Mouse (Mus musculus) liver, embryonic 16.5 days (tissue): ENCODE measurements at regions not wholly inside any gene's neighbourhood (a gene's known extent, or its start where the extent isn't known, plus 50 kb on each side); places are given as distances from the start of the nearest gene placed in this dataset.

Experiments
- ATAC-seq: fragments of 200-750 bp; cut with Nextera tagmentation; 2 replicates; pipeline ENCODE4 v1.8.0; 2017; ENCODE audit warnings: low read depth, mild to moderate bottlenecking, moderate number of reproducible peaks, moderate library complexity
- H3K27ac ChIP-seq: fragments of 300-500 bp; sonication (generic); 2 replicates; pipeline ENCODE4 v1.5.1; 2014; ENCODE audit warnings: mild to moderate bottlenecking, low read length
- H3K27me3 ChIP-seq: fragments of 300-500 bp; sonication (generic); 2 replicates; pipeline ENCODE4 v1.6.1; 2014; ENCODE audit warnings: low read depth, low read length, mixed read lengths; ENCODE audit not compliant: control insufficient read depth, insufficient read depth
- H3K36me3 ChIP-seq: fragments of 300-500 bp; sonication (generic); 2 replicates; pipeline ENCODE4 v1.6.1; 2014; ENCODE audit warnings: mild to moderate bottlenecking; ENCODE audit not compliant: control insufficient read depth, insufficient read depth
- H3K4me1 ChIP-seq: fragments of 300-500 bp; sonication (generic); 2 replicates; pipeline ENCODE4 v1.6.1; 2014; ENCODE audit warnings: low read depth, low read length, mixed read lengths; ENCODE audit not compliant: control insufficient read depth
- H3K4me2 ChIP-seq: fragments of 300-500 bp; sonication (generic); 2 replicates; pipeline ENCODE4 v1.6.1; 2014; ENCODE audit warnings: low read depth, low read length, mixed read lengths
- H3K4me3 ChIP-seq: fragments of 300-500 bp; sonication (generic); 2 replicates; pipeline ENCODE4 v1.5.1; 2014; ENCODE audit warnings: low read depth, mild to moderate bottlenecking, low read length
- H3K9ac ChIP-seq: fragments of 300-500 bp; sonication (generic); 2 replicates; pipeline ENCODE4 v1.6.1; 2014; ENCODE audit warnings: low read depth, low read length
- H3K9me3 ChIP-seq: fragments of 300-500 bp; sonication (generic); replicated peaks from 2 replicates; pipeline ENCODE4 v1.6.1; 2016; ENCODE audit warnings: low read length; ENCODE audit not compliant: control insufficient read depth
- WGBS: fragments of 180-500 bp; shearing (Covaris S2); extraction: QIAGEN DNeasy Blood & Tissue Kit; methylation state at CpG from one replicate; pipeline ENCODE4 v1.1.7; 2014; ENCODE audit not compliant: insufficient replicate concordance; 5-methylcytosine and 5-hydroxymethylcytosine counted together

DNA sequence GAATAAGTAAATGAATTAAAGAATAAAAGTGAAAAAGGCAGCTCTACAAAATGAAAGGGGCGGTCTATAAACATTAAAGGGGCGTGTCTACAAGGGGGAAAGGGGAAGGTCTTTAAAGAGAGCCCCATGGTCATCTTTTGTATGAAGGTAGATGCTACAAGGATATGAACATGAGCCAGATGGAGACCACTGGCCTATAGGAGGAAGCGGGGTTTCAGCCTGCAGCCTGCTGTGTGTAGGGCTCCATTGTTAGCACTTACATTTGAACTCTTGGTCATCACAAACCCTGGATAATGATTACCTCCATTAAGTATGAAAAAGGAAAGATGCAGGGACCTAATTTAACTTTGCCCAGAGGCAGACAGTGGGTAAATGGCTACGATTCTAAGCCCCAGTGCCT lies 511.6 kb upstream of the Gm19410 start:
- no peak overlapping the region for H3K9ac ChIP-seq
- no peaks in the 10 kb centered on the region for H3K9me3 ChIP-seq
- H3K27ac ChIP-seq: no peak overlapping the region
- H3K27me3 ChIP-seq: no peaks in the 10 kb centered on the region
- H3K36me3 ChIP-seq: no peaks in the 10 kb centered on the region
- H3K4me2 ChIP-seq: no peak overlapping the region
- no peak for ATAC-seq
- 61% methylated on average over 4 of the region's 4 CpGs for WGBS
- no peaks in the 10 kb centered on the region for H3K4me1 ChIP-seq
- H3K4me3 ChIP-seq: no peak overlapping the region

GRCm38 (mm10) chr8:35255327-35255726 lies 510.3 kb upstream of the Gm19410 start:
- 48% methylated on average over 2 of the region's 2 CpGs for WGBS
- Histone ChIP-seq H3K4me3 (no peak overlapping the region), H3K36me3 (no peaks in the 10 kb centered on the region), H3K27me3 (no peaks in the 10 kb centered on the region), H3K9ac (no peak overlapping the region), H3K4me1 (no peaks in the 10 kb centered on the region), H3K9me3 (no peaks in the 10 kb centered on the region), H3K4me2 (no peak overlapping the region), H3K27ac (no peak overlapping the region)
- ATAC-seq: no peak

DNA sequence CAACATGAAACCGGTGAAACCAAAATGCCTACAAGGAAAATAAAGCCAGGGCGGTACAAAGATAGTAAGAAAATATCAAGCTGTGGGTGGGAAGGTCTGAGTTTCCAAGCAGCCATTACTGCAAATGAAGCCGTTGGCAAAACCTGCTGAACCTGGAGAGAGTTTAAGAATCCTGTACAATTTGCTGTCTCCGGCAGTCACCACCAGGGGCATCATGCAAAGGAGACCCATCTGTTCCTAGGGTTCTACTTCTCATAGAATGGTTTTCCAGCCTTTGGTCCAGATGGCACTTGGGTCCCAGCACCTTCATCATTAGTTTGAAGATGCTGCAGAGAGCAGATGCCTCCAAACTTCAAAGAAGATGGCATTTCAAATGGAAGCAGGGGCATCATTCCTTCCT lies 508.6 kb upstream of the Gm19410 start:
- no peaks in the 10 kb centered on the region for H3K27me3 ChIP-seq
- no peak overlapping the region for H3K4me3 ChIP-seq
- H3K27ac ChIP-seq: no peak overlapping the region
- no peaks in the 10 kb centered on the region for H3K4me1 ChIP-seq
- H3K9ac ChIP-seq: no peak overlapping the region
- no peak overlapping the region for H3K4me2 ChIP-seq
- 42% methylated on average over 4 of the region's 4 CpGs for WGBS
- no peaks in the 10 kb centered on the region for H3K36me3 ChIP-seq
- no peak for ATAC-seq
- no peaks in the 10 kb centered on the region for H3K9me3 ChIP-seq

DNA sequence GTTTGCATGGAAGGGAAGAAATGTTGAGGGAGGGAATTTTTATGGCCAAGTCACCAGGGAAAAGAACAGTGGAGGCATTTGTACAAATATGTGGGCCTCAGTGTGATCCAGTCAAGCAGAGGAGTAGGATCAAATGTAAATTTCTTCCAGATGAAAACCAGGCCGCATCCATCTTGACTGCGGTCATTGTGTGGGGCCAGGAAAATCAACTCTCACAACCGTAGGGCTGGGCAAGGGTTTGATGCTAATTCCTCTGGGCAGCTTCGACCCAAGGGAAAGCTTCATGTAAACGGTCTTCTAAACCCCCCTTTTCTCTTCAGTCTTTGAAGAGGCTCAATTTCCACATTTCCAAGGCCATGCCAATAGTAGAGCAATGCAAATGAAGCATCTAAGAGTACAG lies 497.4 kb upstream of the Gm19410 start:
- no peaks in the 10 kb centered on the region for H3K36me3 ChIP-seq
- WGBS: 78% methylated on average over 5 of the region's 5 CpGs
- no peak overlapping the region for H3K4me3 ChIP-seq
- no peaks in the 10 kb centered on the region for H3K9me3 ChIP-seq
- no peak overlapping the region for H3K9ac ChIP-seq
- no peaks in the 10 kb centered on the region for H3K27me3 ChIP-seq
- no peak for ATAC-seq
- no peaks in the 10 kb centered on the region for H3K4me1 ChIP-seq
- no peak overlapping the region for H3K4me2 ChIP-seq
- H3K27ac ChIP-seq: no peak overlapping the region

GRCm38 (mm10) chr8:35268986-35269385 lies 496.6 kb upstream of the Gm19410 start:
- Histone ChIP-seq H3K9ac (no peak overlapping the region), H3K4me1 (no peaks in the 10 kb centered on the region), H3K27me3 (no peaks in the 10 kb centered on the region), H3K27ac (no peak overlapping the region), H3K4me2 (no peak overlapping the region), H3K36me3 (no peaks in the 10 kb centered on the region), H3K9me3 (no peaks in the 10 kb centered on the region), H3K4me3 (no peak overlapping the region)
- ATAC-seq: no peak
- WGBS: 84% methylated on average over 2 of the region's 2 CpGs

GRCm38 (mm10) chr8:35275972-35276371 lies 489.6 kb upstream of the Gm19410 start:
- Histone ChIP-seq H3K4me3 (no peak overlapping the region), H3K4me1 (no peaks in the 10 kb centered on the region), H3K36me3 (no peaks in the 10 kb centered on the region), H3K9me3 (no peaks in the 10 kb centered on the region), H3K27ac (no peak overlapping the region), H3K27me3 (no peaks in the 10 kb centered on the region), H3K4me2 (no peak overlapping the region), H3K9ac (no peak overlapping the region)
- ATAC-seq: no peak
- whole genome bisulfite sequencing: 68% methylated on average over 8 of the region's 8 CpGs

DNA sequence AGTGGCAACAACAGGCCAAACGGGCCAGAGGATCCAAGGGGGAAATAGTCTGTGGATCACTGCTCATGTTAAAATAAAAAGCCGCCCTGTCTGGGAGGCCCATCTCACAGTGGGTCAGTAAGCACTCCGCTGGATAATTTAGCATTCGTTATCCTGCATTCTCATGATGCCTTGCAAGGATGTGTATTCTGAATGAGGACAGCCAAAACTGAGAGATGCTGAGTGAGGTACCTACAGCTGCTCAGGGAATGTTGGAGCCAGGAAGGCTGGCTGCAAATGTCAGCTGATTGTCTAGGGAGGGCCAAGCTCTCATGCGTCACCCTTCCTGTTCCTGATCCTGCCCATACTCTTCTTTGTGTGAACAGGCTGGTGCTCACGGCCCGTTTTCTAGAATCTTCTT lies 489.1 kb upstream of the Gm19410 start:
- Histone ChIP-seq H3K36me3 (no peaks in the 10 kb centered on the region), H3K27me3 (no peaks in the 10 kb centered on the region), H3K9ac (no peak overlapping the region), H3K27ac (no peak overlapping the region), H3K4me1 (no peaks in the 10 kb centered on the region), H3K4me2 (no peak overlapping the region), H3K9me3 (no peaks in the 10 kb centered on the region), H3K4me3 (no peak overlapping the region)
- 68% methylated on average over 7 of the region's 7 CpGs for WGBS
- ATAC-seq: no peak

DNA sequence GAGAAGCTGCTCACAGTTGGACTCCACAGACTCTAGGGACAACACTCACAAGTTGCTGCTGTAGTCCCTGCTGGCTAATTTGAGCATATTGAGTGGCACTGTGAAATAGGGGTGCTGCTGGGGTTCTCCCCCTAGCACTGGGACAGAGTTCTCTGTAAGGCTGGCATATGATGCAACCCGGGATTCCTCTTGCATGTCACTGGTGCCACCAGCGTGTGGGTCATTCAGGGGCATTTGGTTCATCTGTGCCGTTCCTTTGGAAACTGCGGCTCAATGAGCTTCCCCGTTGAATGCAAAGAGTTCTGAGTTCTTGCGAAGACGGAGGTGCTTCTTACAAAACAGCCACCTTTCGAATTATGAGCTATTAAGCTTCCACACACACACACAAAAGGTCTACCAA lies 486.6 kb upstream of the Gm19410 start:
- WGBS: 73% methylated on average over 8 of the region's 8 CpGs
- H3K36me3 ChIP-seq: no peaks in the 10 kb centered on the region
- no peak for ATAC-seq

DNA sequence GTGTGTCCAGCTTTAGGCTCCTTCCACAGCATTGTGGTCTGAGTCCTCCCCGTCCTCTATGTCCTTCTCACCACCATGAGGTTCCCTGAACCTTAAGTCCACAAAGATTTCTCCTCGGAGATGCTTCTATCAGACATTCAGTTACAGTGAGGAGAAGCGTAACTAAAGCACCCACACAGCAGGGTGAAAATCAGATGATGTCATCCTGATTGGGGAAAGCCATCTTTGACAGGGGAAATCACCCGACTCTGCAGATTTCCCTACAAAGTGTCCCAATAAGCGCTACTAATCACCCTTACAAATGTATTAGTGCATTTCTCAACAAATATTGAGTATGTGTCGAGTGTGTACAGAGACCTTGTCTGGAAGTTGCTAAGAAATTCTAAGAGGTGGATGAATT lies 484.8 kb upstream of the Gm19410 start:
- ATAC-seq: no peak
- H3K27ac ChIP-seq: no peak overlapping the region
- WGBS: 65% methylated on average over 6 of the region's 6 CpGs

More for the DNA sequence above, 486.6 kb upstream of the Gm19410 start:
- Histone ChIP-seq H3K4me2 (no peak overlapping the region), H3K9ac (no peak overlapping the region), H3K4me3 (no peak overlapping the region), H3K27ac (no peak overlapping the region), H3K4me1 (no peaks in the 10 kb centered on the region), H3K27me3 (no peaks in the 10 kb centered on the region), H3K9me3 (no peaks in the 10 kb centered on the region)

GRCm38 (mm10) chr8:35283366-35283765 lies 482.2 kb upstream of the Gm19410 start:
- 70% methylated on average over 9 of the region's 9 CpGs for WGBS
- no peak for ATAC-seq
- H3K4me2 ChIP-seq: no peak overlapping the region

More for the DNA sequence above, 484.8 kb upstream of the Gm19410 start:
- no peak overlapping the region for H3K4me2 ChIP-seq
- H3K9me3 ChIP-seq: no peaks in the 10 kb centered on the region
- H3K27me3 ChIP-seq: no peaks in the 10 kb centered on the region
- H3K9ac ChIP-seq: no peak overlapping the region
- no peaks in the 10 kb centered on the region for H3K36me3 ChIP-seq
- no peak overlapping the region for H3K4me3 ChIP-seq
- no peaks in the 10 kb centered on the region for H3K4me1 ChIP-seq

More at GRCm38 (mm10) chr8:35283366-35283765, 482.2 kb upstream of the Gm19410 start:
- H3K36me3 ChIP-seq: no peaks in the 10 kb centered on the region
- H3K27ac ChIP-seq: no peak overlapping the region
- no peak overlapping the region for H3K9ac ChIP-seq
- no peak overlapping the region for H3K4me3 ChIP-seq
- H3K9me3 ChIP-seq: no peaks in the 10 kb centered on the region
- H3K4me1 ChIP-seq: no peaks in the 10 kb centered on the region
- no peaks in the 10 kb centered on the region for H3K27me3 ChIP-seq
